Mouse (Mus musculus) heart, postnatal 0 days (tissue): Measurements from ENCODE around the gene Coq2. TPM values are rescaled to one million over a fixed set of nuclear protein-coding genes. Genes with fewer than 3 reads are reported as not detected.

Source experiments
- ATAC-seq: fragments of 200-750 bp; cut with Nextera tagmentation; 2 replicates; pipeline ENCODE4 v1.8.0; 2017; ENCODE audit warnings: low read depth, moderate number of reproducible peaks, moderate library complexity; ENCODE audit not compliant: insufficient read depth
- DNase-seq: peaks from one replicate; pipeline ENCODE4 v3.0.0-alpha.2; 2016; ENCODE audit warnings: low spot score
- H3K27ac ChIP-seq: fragments of 300-500 bp; sonication (generic); 2 replicates; pipeline ENCODE4 v1.5.1; 2014; ENCODE audit warnings: low read depth, mild to moderate bottlenecking
- H3K27me3 ChIP-seq: fragments of 300-500 bp; sonication (generic); 2 replicates; pipeline ENCODE4 v1.6.1; 2014; ENCODE audit warnings: low read length, mixed read lengths; ENCODE audit not compliant: control insufficient read depth, insufficient read depth
- H3K36me3 ChIP-seq: fragments of 300-500 bp; sonication (generic); replicated peaks from 2 replicates; pipeline ENCODE4 v1.6.1; 2014; ENCODE audit warnings: low read length, mixed read lengths; ENCODE audit not compliant: control insufficient read depth, insufficient read depth
- H3K4me1 ChIP-seq: fragments of 300-500 bp; sonication (generic); 2 replicates; pipeline ENCODE4 v1.6.1; 2014; ENCODE audit warnings: antibody characterized with exemption; ENCODE audit not compliant: control insufficient read depth, insufficient read depth
- H3K4me2 ChIP-seq: fragments of 300-500 bp; sonication (generic); 2 replicates; pipeline ENCODE4 v1.6.1; 2014; ENCODE audit warnings: low read depth, mild to moderate bottlenecking, low read length, moderate library complexity
- H3K4me3 ChIP-seq: fragments of 300-500 bp; sonication (generic); 2 replicates; pipeline ENCODE4 v1.5.1; 2014; ENCODE audit warnings: low read depth, low read length
- H3K9ac ChIP-seq: fragments of 300-500 bp; sonication (generic); replicated peaks from 2 replicates; pipeline ENCODE4 v1.6.1; 2014; ENCODE audit warnings: low read depth, low read length, mixed read lengths
- H3K9me3 ChIP-seq: fragments of 300-500 bp; sonication (generic); replicated peaks from 2 replicates; pipeline ENCODE4 v1.6.1; 2016; ENCODE audit warnings: low read length; ENCODE audit not compliant: control insufficient read depth
- CTCF ChIP-seq: IDR thresholded peaks from 2 replicates; pipeline ENCODE4 v1.5.1; 2016; ENCODE audit warnings: antibody characterized with exemption, control low read depth, low read depth
- EP300 ChIP-seq: IDR thresholded peaks from 2 replicates; pipeline ENCODE4 v1.6.1; 2016; ENCODE audit warnings: antibody characterized with exemption, low read depth
- WGBS: fragments of 180-500 bp; shearing (Covaris S2); extraction: QIAGEN DNeasy Blood & Tissue Kit; methylation state at CpG from one replicate; pipeline ENCODE4 v1.1.7; 2014; 5-methylcytosine and 5-hydroxymethylcytosine counted together
- polyA plus RNA-seq: library from polyadenylated mRNA; unstranded; fragments of >200 nt; fragmentation: Nextera tagmentation; extraction: Ambion mirVana; gene quantifications from 2 replicates; pipeline ENCODE4 v1.2.1, GENCODE M21; 2015
- total RNA-seq: library from RNA; depleted of rRNA; stranded (reverse); fragments of >200 nt; gene quantifications from 2 replicates; pipeline ENCODE4 v1.2.3, GENCODE M21; 2014; ENCODE audit warnings: low replicate concordance

Coq2 gene
- total and polyA plus RNA-seq, 2 experiments from 2014 or later: 68.5 to 146 TPM

DNA sequence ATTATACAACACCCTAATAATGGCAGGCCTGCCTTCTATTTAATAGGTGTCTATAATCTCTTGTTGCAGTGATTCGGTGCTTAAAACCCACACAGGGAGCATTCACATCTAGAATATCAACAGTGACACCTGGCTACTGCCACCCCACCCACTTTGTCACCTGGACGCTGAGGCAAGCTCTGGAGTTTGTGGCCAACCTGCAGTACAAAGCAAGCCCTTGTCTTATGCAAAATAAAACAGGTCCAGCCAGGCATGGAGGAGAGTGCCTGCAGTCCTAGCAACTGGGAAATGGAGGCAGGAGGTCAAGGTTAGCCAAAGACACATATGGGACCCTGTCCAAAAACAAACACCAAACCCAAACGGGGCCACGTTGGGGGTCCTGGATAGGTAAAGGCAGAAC, 2.5 kb downstream of the Coq2 start:
- 0 out of 2 replicates have a peak, but pooled peaks cover 4% of the 10 kb centered on the region for H3K4me1 ChIP-seq
- no peak overlapping the region for H3K4me2 ChIP-seq
- TF ChIP-seq EP300 (no peak), CTCF (no peak)
- H3K4me3 ChIP-seq: no peak overlapping the region
- H3K27me3 ChIP-seq: no peaks in the 10 kb centered on the region
- DNase-seq: no peak
- 82% methylated on average over 4 of the region's 4 CpGs for WGBS
- no peak for ATAC-seq
- peaks cover 8% of the 10 kb centered on the region for H3K36me3 ChIP-seq
- no peaks in the 10 kb centered on the region for H3K9me3 ChIP-seq
- H3K9ac ChIP-seq: no peak overlapping the region
- H3K27ac ChIP-seq: no peak overlapping the region

DNA sequence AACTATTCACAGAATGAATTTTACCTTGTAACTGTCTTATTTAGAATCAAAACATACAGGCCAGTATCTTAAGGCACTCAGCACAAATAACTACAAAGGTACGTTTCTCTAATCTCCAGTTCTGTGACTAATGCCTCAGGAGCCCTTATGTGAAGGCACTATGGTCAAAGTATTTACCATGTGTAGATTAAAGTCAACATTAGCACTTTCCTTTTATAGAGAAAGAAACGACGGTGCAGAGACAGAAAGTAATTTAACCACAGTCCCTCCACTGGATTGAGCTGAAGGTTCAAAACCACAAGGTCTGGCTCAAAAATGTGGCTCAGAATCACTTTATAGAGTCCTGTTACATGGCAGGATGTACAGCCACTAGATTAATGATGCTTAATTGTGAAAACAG, 3.0 kb downstream of the Coq2 start:
- Histone ChIP-seq H3K9me3 (no peaks in the 10 kb centered on the region), H3K4me3 (no peak overlapping the region), H3K27me3 (no peaks in the 10 kb centered on the region), H3K4me1 (0 out of 2 replicates have a peak, but pooled peaks cover 4% of the 10 kb centered on the region), H3K9ac (no peak overlapping the region), H3K4me2 (no peak overlapping the region), H3K27ac (no peak overlapping the region), H3K36me3 (peaks cover 13% of the 10 kb centered on the region)
- DNase-seq (no peak), ATAC-seq (no peak)
- TF ChIP-seq CTCF (no peak), EP300 (no peak)
- WGBS: 74% methylated on average over 3 of the region's 3 CpGs

DNA sequence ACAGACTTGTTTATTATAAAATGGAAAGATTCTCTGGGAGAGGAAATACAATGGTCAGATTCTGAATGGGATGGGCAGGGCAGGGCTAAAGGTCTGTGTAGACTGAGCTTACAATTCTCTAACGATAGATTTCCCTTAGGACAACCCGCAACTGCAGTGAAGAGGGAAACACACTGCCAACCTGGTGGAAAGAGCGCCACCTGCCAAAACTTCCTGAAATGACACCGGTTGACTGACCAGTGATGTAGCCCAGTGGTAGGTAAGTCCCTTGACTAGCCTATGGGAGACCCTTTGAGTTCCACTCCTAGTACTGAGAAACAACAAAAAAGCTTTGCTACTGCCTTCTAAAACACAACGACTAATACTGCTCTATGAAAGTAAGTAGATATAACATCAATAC, 3.5 kb downstream of the Coq2 start:
- no peak overlapping the region for H3K4me2 ChIP-seq
- TF ChIP-seq EP300 (no peak), CTCF (peak; percentile 49)
- H3K4me1 ChIP-seq: 0 out of 2 replicates have a peak, but pooled peaks cover 4% of the 10 kb centered on the region
- WGBS: 20% methylated on average over 5 of the region's 5 CpGs
- ATAC-seq: no peak
- H3K9ac ChIP-seq: no peak overlapping the region
- H3K27me3 ChIP-seq: no peaks in the 10 kb centered on the region
- no peak overlapping the region for H3K27ac ChIP-seq
- no peak overlapping the region for H3K4me3 ChIP-seq
- DNase-seq: peak; percentile 28
- H3K9me3 ChIP-seq: no peaks in the 10 kb centered on the region
- H3K36me3 ChIP-seq: peaks cover 15% of the 10 kb centered on the region

DNA sequence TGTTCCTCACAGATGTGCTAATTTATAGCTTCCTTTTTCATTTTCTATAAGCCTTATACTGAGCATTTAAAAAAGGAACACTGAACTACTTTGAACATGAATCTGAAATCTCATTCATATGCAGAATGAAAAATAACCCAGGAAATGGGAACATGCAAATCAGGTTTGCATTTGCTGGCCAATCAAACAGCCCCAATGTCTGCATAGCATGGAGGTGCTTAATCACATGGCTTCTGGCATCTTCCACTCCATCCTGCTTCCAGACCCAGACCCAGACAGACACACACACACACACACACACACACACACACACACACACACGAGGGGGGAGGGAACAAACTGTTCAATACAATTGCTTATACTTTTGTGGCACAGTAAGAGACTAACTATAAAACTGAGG, 8.0 kb downstream of the Coq2 start:
- no peak for DNase-seq
- ATAC-seq: no peak
- no peak overlapping the region for H3K4me3 ChIP-seq
- 75% methylated on average over 1 of the region's 1 CpGs for WGBS
- H3K4me1 ChIP-seq: no peaks in the 10 kb centered on the region
- TF ChIP-seq CTCF: no peak
- TF ChIP-seq EP300: no peak
- H3K9me3 ChIP-seq: no peaks in the 10 kb centered on the region
- no peak overlapping the region for H3K9ac ChIP-seq
- H3K36me3 ChIP-seq: peaks cover 33% of the 10 kb centered on the region
- no peak overlapping the region for H3K4me2 ChIP-seq
- H3K27ac ChIP-seq: no peak overlapping the region
- no peaks in the 10 kb centered on the region for H3K27me3 ChIP-seq

GRCm38 (mm10) chr5:100663854-100664253, 11.1 kb downstream of the Coq2 start:
- Histone ChIP-seq H3K9me3 (no peaks in the 10 kb centered on the region), H3K4me2 (no peak overlapping the region), H3K4me3 (no peak overlapping the region), H3K9ac (no peak overlapping the region), H3K4me1 (no peaks in the 10 kb centered on the region), H3K27me3 (no peaks in the 10 kb centered on the region), H3K27ac (no peak overlapping the region), H3K36me3 (peaks cover 50% of the 10 kb centered on the region)
- DNase-seq (peak; percentile 28), ATAC-seq (no peak)
- TF ChIP-seq CTCF: peak; percentile 89
- no peak for TF ChIP-seq EP300
- WGBS: 47% methylated on average over 5 of the region's 5 CpGs

GRCm38 (mm10) chr5:100663011-100663410, 11.9 kb downstream of the Coq2 start:
- Histone ChIP-seq H3K9ac (no peak overlapping the region), H3K36me3 (peaks cover 59% of the 10 kb centered on the region), H3K27me3 (no peaks in the 10 kb centered on the region), H3K4me3 (no peak overlapping the region), H3K4me2 (no peak overlapping the region), H3K27ac (no peak overlapping the region), H3K4me1 (no peaks in the 10 kb centered on the region), H3K9me3 (no peaks in the 10 kb centered on the region)
- DNase-seq (no peak), ATAC-seq (no peak)
- 89% methylated on average over 6 of the region's 6 CpGs for WGBS
- no peak for TF ChIP-seq EP300
- no peak for TF ChIP-seq CTCF
